Mouse (Mus musculus): ENCODE data around the gene Dysf. TPM values are rescaled to one million over a fixed set of nuclear protein-coding genes. Genes with fewer than 3 reads are reported as not detected.

Dysf gene
- polyA plus RNA-seq, 1 experiment = not detected

DNA sequence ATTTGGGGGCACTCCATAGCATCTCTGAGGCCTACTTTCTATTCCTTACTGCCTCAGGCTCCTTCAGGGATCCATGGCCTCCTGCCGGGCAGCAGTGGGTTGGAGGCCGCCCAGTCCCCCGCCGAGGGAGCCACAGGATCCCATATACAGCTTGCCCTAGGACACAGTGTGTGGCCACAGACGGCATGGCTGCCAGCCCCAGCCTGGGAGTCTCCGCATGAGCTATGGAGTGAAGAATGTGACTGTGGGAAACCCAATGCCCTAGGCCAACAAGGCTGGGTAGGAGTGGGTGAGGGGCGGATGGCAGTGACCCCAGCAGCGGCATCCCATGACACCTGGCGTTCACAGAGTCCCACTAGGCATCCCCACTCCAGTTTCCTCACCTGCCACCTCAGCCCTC lies 116.2 kb downstream of the Dysf start:
- TF ChIP-seq CTCF (IDR thresholded peaks at IDR 0.05; ENCODE audit: insufficient read depth, low read depth, low read length) (no peak), POLR2A (IDR thresholded peaks at IDR 0.05; ENCODE audit: insufficient read depth, low read depth, low read length) (no peak)
- WGBS = 88% methylated on average over 9 of the region's 9 CpGs
- H3K4me1 ChIP-seq (ENCODE audit: control insufficient read depth, insufficient read depth, low read length) = peaks cover 2% of the 10 kb centered on the region; the same call in 1 of the 2 replicates
- H3K4me3 ChIP-seq (ENCODE audit: insufficient read depth, low read depth, low read length) = no peak overlapping the region
- no peak overlapping the region for H3K27ac ChIP-seq (ENCODE audit: insufficient read depth, low read depth, low read length)

DNA sequence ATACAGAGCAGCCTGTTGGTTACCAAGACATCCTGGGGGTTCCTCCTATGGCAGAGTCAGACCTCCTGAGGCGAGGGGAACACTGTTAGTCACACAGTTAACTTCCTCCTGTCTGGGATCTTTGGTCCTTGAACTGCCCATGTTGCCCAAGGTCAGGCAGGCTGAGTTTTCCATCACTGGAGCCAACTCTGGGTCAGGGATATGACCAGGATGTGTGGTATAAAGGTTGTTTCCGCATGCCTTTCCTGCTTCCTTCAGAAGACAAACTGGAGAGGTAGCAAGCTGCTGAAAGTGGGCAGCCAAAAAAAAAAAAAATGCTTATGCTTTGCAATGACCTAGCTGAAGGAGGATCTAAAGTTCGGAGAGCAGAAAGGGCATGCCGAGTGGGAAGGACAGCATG lies 116.7 kb downstream of the Dysf start:
- 88% methylated on average over 4 of the region's 4 CpGs for WGBS
- no peak overlapping the region for H3K27ac ChIP-seq (ENCODE audit: insufficient read depth, low read depth, low read length)
- TF ChIP-seq POLR2A (IDR thresholded peaks at IDR 0.05; ENCODE audit: insufficient read depth, low read depth, low read length) (no peak), CTCF (IDR thresholded peaks at IDR 0.05; ENCODE audit: insufficient read depth, low read depth, low read length) (no peak)
- no peaks in the 10 kb centered on the region for H3K4me1 ChIP-seq (ENCODE audit: control insufficient read depth, insufficient read depth, low read length)
- no peak overlapping the region for H3K4me3 ChIP-seq (ENCODE audit: insufficient read depth, low read depth, low read length)

DNA sequence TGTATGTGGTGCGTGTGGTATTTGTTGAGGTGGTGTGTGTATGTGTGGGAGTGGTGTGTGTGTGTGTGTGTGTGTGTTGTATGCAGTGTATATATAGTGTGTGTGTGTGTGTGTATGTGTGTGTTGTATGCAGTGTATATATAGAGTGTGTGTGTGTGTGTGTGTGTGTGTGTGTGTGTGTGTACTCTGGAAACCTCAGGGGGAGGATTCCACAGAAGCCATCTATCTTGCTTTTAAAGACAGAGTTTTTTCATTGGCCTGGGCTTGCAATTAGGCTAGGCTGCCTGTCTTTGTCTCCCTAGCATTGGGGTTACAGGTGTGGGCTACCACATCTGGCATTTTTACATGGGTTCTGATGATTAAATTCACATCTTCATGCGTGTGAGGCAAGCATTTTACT lies 119.8 kb downstream of the Dysf start:
- no peak overlapping the region for H3K27ac ChIP-seq (ENCODE audit: insufficient read depth, low read depth, low read length)
- H3K4me1 ChIP-seq (ENCODE audit: control insufficient read depth, insufficient read depth, low read length) = 0 out of 2 replicates have a peak, but pooled peaks cover 6% of the 10 kb centered on the region
- H3K4me3 ChIP-seq (ENCODE audit: insufficient read depth, low read depth, low read length) = no peak overlapping the region
- WGBS = 95% methylated on average over 2 of the region's 2 CpGs
- TF ChIP-seq POLR2A (IDR thresholded peaks at IDR 0.05; ENCODE audit: insufficient read depth, low read depth, low read length) = no peak
- TF ChIP-seq CTCF (IDR thresholded peaks at IDR 0.05; ENCODE audit: insufficient read depth, low read depth, low read length) = no peak

DNA sequence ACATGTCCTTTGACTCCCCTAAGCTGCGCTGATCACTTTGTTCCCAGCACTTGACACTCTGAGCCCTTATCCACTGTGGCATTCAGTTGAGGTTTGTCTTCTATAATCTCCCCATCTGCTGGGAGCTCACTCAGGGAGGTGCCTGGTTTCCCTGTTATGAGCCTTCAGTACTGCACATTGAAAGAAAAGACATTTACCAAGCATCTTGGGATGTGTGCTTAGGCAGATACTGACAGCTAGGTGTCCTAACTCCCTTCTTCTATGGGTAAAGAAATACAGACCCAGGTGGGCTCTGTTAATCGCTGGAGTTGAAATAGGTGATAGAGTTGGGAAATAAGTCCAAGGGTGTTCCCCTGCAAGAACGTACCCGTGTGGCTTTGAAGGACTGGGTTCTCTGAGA lies 122.5 kb downstream of the Dysf start:
- WGBS = 95% methylated on average over 4 of the region's 4 CpGs
- H3K27ac ChIP-seq (ENCODE audit: insufficient read depth, low read depth, low read length) = no peak overlapping the region
- no peak overlapping the region for H3K4me3 ChIP-seq (ENCODE audit: insufficient read depth, low read depth, low read length)
- H3K4me1 ChIP-seq (ENCODE audit: control insufficient read depth, insufficient read depth, low read length) = peaks cover 14% of the 10 kb centered on the region
- TF ChIP-seq POLR2A (IDR thresholded peaks at IDR 0.05; ENCODE audit: insufficient read depth, low read depth, low read length) (no peak), CTCF (IDR thresholded peaks at IDR 0.05; ENCODE audit: insufficient read depth, low read depth, low read length) (no peak)

DNA sequence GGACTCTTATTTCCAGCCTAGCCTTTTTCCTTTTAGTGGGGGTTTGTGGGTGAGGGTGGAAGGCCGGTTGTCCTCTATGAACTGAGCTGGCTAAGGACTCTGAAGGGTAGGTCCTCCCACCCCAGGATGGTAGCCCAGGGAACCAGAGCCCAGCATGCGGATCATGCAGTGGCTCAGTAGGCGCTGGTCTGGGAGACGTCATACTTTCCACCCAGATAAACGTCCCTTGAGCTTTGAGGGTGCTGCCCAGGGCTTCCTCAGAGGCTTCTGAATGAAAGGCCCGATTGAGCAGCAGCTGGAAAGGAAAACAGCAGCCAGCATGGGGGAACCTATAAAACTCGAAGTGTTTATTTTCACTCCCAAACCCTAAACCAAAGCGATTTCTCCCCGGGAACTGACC lies 123.1 kb downstream of the Dysf start:
- TF ChIP-seq POLR2A (IDR thresholded peaks at IDR 0.05; ENCODE audit: insufficient read depth, low read depth, low read length) = no peak
- TF ChIP-seq CTCF (IDR thresholded peaks at IDR 0.05; ENCODE audit: insufficient read depth, low read depth, low read length) = no peak
- WGBS = 70% methylated on average over 9 of the region's 9 CpGs
- no peak overlapping the region for H3K27ac ChIP-seq (ENCODE audit: insufficient read depth, low read depth, low read length)

DNA sequence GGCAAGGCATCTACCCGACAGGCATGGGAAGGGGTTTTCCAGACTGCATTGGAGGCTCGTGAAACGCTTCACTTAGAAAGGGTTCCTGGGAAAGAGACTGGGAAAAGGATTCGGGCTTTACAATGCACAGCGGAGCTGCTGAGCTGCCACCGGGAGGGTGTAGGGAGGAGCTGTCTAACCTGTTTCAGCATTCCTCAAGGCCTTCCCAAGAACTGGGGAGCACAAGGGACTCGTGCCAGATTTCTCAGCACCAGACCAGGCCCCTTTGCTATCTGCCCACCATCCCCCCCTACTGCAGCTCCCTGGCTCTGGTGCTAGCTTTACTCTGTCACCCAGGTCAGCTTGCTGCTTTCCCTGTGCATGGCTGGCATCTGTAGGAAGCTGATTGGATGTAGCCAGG lies 124.7 kb downstream of the Dysf start:
- no peak for TF ChIP-seq CTCF (IDR thresholded peaks at IDR 0.05; ENCODE audit: insufficient read depth, low read depth, low read length)
- no peak for TF ChIP-seq POLR2A (IDR thresholded peaks at IDR 0.05; ENCODE audit: insufficient read depth, low read depth, low read length)
- Histone ChIP-seq H3K4me1 (ENCODE audit: control insufficient read depth, insufficient read depth, low read length) (peaks cover 14% of the 10 kb centered on the region), H3K4me3 (ENCODE audit: insufficient read depth, low read depth, low read length) (no peak overlapping the region), H3K27ac (ENCODE audit: insufficient read depth, low read depth, low read length) (no peak overlapping the region)
- WGBS = 86% methylated on average over 7 of the region's 7 CpGs

More for the DNA sequence above, 123.1 kb downstream of the Dysf start:
- H3K4me3 ChIP-seq (ENCODE audit: insufficient read depth, low read depth, low read length) = no peak overlapping the region
- peaks cover 14% of the 10 kb centered on the region for H3K4me1 ChIP-seq (ENCODE audit: control insufficient read depth, insufficient read depth, low read length)

DNA sequence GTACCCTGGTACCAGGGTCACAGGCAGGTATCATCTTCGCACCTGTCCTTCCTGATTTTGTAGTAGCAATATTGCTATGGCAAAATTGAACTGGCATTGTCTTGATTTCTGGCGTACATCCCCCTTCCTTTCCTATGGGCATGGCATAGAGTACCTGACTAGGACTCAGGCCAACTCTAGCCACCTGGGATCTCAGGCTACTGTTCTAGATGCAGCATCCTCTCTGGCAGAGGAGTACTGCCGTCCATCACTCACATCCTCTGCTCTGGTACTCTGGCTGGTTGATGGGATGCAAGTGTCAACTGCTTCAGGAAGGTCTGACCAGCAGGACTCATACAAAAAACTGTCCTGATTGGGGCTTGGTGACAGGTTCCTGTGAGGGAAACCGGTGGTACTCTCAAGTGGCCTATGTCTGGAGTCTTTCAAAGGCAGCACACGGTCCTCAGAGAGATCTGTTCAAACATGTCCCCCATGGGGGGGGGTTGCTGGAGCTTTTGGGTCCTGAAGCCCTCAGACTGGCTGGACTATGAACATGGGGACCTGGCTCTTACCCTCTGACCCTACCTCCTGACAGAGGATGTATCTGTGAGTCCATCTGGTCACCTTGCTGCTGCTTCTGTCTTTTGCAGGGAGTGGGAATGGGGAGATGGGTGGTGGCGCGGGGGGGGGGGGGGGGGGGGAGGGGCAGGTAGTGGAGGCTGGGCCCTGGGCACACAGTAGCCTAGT lies 125.8 kb downstream of the Dysf start:
- Histone ChIP-seq H3K27ac (ENCODE audit: insufficient read depth, low read depth, low read length) (no peak overlapping the region), H3K4me3 (ENCODE audit: insufficient read depth, low read depth, low read length) (no peak overlapping the region), H3K4me1 (ENCODE audit: control insufficient read depth, insufficient read depth, low read length) (peaks cover 14% of the 10 kb centered on the region)
- WGBS = 74% methylated on average over 7 of the region's 7 CpGs
- no peak for TF ChIP-seq POLR2A (IDR thresholded peaks at IDR 0.05; ENCODE audit: insufficient read depth, low read depth, low read length)
- no peak for TF ChIP-seq CTCF (IDR thresholded peaks at IDR 0.05; ENCODE audit: insufficient read depth, low read depth, low read length)

DNA sequence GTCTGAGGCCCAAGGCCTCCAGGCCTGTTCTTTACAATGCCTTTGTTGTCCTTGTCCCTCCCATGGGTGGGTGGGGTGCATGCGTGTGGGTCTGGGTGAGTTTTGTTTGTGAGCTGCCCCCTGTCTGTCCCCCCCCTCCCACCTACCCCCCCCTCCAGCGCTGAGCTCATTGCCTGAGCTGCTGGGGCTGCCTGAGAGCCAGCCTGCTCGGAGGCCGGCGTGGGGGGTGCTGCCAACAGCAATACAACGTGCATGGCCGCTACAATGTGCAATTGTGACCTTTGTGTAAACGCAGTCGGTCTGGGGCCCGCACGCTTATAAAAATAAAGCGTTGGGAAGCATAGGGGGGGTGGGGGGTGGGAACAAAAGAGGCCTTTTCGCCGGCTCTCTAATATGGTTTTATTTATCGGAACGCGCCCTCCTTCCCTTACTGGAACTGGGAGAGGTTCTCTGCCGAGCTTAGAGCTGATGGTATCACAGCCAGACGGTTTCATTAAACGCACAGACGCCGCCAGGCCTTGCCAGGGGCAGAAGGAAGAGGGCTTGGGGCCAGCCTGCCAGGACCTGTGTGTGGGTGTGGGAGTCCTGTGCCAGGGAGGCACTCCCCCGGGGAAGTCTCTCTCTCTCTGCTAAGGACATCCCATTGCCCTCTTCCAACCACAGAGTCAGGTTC lies 126.5 kb downstream of the Dysf start:
- 24% methylated on average over 23 of the region's 23 CpGs for WGBS
- TF ChIP-seq CTCF (IDR thresholded peaks at IDR 0.05; ENCODE audit: insufficient read depth, low read depth, low read length) (no peak), POLR2A (IDR thresholded peaks at IDR 0.05; ENCODE audit: insufficient read depth, low read depth, low read length) (no peak)
- Histone ChIP-seq H3K4me3 (ENCODE audit: insufficient read depth, low read depth, low read length) (no peak overlapping the region), H3K27ac (ENCODE audit: insufficient read depth, low read depth, low read length) (no peak overlapping the region), H3K4me1 (ENCODE audit: control insufficient read depth, insufficient read depth, low read length) (peaks cover 14% of the 10 kb centered on the region)

DNA sequence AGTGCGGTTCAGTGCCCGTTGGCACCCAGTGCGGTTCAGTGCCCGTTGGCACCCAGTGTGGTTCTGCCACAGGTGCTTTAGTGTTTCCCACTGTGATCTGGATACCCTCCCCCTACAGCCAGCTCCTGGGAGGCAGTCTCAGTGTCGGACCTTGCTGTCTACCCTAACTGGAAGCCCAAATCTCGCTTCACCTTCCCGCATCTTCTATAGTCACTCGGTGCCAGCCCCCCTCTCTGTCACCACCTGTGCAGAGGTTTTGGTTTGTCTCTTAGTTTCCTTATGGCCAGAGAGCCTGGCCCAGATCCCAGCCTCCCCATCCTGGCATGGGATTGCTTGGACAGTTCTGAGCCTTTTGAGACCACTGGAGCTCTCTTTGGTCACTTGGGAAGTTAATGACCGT lies 127.3 kb downstream of the Dysf start:
- no peak for TF ChIP-seq POLR2A (IDR thresholded peaks at IDR 0.05; ENCODE audit: insufficient read depth, low read depth, low read length)
- Histone ChIP-seq H3K27ac (ENCODE audit: insufficient read depth, low read depth, low read length) (no peak overlapping the region), H3K4me3 (ENCODE audit: insufficient read depth, low read depth, low read length) (no peak overlapping the region), H3K4me1 (ENCODE audit: control insufficient read depth, insufficient read depth, low read length) (peaks cover 14% of the 10 kb centered on the region)
- WGBS = 83% methylated on average over 9 of the region's 9 CpGs

All from olfactory bulb, adult 2 months (tissue).